Mouse (Mus musculus) heart, postnatal 0 days (tissue): Measurements from ENCODE around the gene Rac1. TPM values are rescaled to one million over a fixed set of nuclear protein-coding genes. Genes with fewer than 3 reads are reported as not detected.
A peak's percentile ranks its signal among the peaks of the same experiment; 100 is the strongest.

Experiments
- ATAC-seq: fragments of 200-750 bp; cut with Nextera tagmentation; 2 replicates; pipeline ENCODE4 v1.8.0; 2017; ENCODE audit warnings: low read depth, moderate number of reproducible peaks, moderate library complexity; ENCODE audit not compliant: insufficient read depth
- DNase-seq: peaks from one replicate; pipeline ENCODE4 v3.0.0-alpha.2; 2016; ENCODE audit warnings: low spot score
- H3K27ac ChIP-seq: fragments of 300-500 bp; sonication (generic); 2 replicates; pipeline ENCODE4 v1.5.1; 2014; ENCODE audit warnings: low read depth, mild to moderate bottlenecking
- H3K27me3 ChIP-seq: fragments of 300-500 bp; sonication (generic); 2 replicates; pipeline ENCODE4 v1.6.1; 2014; ENCODE audit warnings: low read length, mixed read lengths; ENCODE audit not compliant: control insufficient read depth, insufficient read depth
- H3K36me3 ChIP-seq: fragments of 300-500 bp; sonication (generic); replicated peaks from 2 replicates; pipeline ENCODE4 v1.6.1; 2014; ENCODE audit warnings: low read length, mixed read lengths; ENCODE audit not compliant: control insufficient read depth, insufficient read depth
- H3K4me1 ChIP-seq: fragments of 300-500 bp; sonication (generic); 2 replicates; pipeline ENCODE4 v1.6.1; 2014; ENCODE audit warnings: antibody characterized with exemption; ENCODE audit not compliant: control insufficient read depth, insufficient read depth
- H3K4me2 ChIP-seq: fragments of 300-500 bp; sonication (generic); 2 replicates; pipeline ENCODE4 v1.6.1; 2014; ENCODE audit warnings: low read depth, mild to moderate bottlenecking, low read length, moderate library complexity
- H3K4me3 ChIP-seq: fragments of 300-500 bp; sonication (generic); 2 replicates; pipeline ENCODE4 v1.5.1; 2014; ENCODE audit warnings: low read depth, low read length
- H3K9ac ChIP-seq: fragments of 300-500 bp; sonication (generic); replicated peaks from 2 replicates; pipeline ENCODE4 v1.6.1; 2014; ENCODE audit warnings: low read depth, low read length, mixed read lengths
- H3K9me3 ChIP-seq: fragments of 300-500 bp; sonication (generic); replicated peaks from 2 replicates; pipeline ENCODE4 v1.6.1; 2016; ENCODE audit warnings: low read length; ENCODE audit not compliant: control insufficient read depth
- CTCF ChIP-seq: IDR thresholded peaks from 2 replicates; pipeline ENCODE4 v1.5.1; 2016; ENCODE audit warnings: antibody characterized with exemption, control low read depth, low read depth
- EP300 ChIP-seq: IDR thresholded peaks from 2 replicates; pipeline ENCODE4 v1.6.1; 2016; ENCODE audit warnings: antibody characterized with exemption, low read depth
- WGBS: fragments of 180-500 bp; shearing (Covaris S2); extraction: QIAGEN DNeasy Blood & Tissue Kit; methylation state at CpG from one replicate; pipeline ENCODE4 v1.1.7; 2014; 5-methylcytosine and 5-hydroxymethylcytosine counted together
- polyA plus RNA-seq: library from polyadenylated mRNA; unstranded; fragments of >200 nt; fragmentation: Nextera tagmentation; extraction: Ambion mirVana; gene quantifications from 2 replicates; pipeline ENCODE4 v1.2.1, GENCODE M21; 2015
- total RNA-seq: library from RNA; depleted of rRNA; stranded (reverse); fragments of >200 nt; gene quantifications from 2 replicates; pipeline ENCODE4 v1.2.3, GENCODE M21; 2014; ENCODE audit warnings: low replicate concordance

The Rac1 gene
- total and polyA plus RNA-seq, 2 experiments from 2014 or later: 135 to 241 TPM

DNA sequence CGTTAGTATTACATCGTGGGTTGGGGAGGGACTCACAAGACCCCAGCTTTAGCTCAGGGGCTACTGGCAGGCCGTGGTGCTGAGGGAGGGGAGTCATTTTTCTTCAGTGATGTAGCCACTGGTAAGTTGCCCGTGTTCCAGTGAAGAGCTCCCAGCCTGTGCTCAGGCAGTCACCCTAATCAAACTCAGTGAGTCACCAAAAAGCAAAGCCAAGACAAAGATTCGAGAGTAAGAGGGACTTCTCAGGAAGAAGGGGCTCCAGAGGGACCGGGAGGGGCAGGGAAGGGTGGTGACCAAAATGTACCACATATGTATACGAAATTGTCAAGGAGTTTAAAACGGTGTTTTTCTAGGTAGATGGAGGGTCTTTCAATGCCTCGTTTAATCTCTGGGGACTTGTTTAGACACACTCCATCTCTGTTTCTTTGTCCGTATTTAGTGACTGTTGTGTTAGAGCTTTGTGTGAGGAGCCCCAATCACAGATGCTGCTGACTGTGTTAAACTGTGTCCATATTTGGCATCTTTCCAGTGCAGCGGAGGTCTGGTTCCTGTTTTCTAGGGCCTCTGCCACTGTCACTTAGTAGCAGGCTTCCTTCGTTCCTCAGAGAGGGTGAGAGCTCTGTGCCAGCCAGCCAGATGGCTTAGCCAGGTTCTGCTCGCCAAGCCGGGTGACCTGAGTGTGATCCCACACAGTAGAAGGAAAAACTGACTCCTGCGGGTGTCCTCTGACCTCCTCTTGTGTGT lies 57.2 kb downstream of the Rac1 start:
- TF ChIP-seq CTCF (no peak), EP300 (no peak)
- Histone ChIP-seq H3K27me3 (no peaks in the 10 kb centered on the region), H3K4me1 (no peaks in the 10 kb centered on the region), H3K4me2 (no peak overlapping the region), H3K9me3 (no peaks in the 10 kb centered on the region), H3K27ac (peak overlapping the region; percentile 49), H3K4me3 (no peak overlapping the region), H3K36me3 (peaks cover 27% of the 10 kb centered on the region), H3K9ac (no peak overlapping the region)
- 32% methylated on average over 15 of the region's 15 CpGs for WGBS
- ATAC-seq (peak; percentile 72), DNase-seq (peak; percentile 73)

DNA sequence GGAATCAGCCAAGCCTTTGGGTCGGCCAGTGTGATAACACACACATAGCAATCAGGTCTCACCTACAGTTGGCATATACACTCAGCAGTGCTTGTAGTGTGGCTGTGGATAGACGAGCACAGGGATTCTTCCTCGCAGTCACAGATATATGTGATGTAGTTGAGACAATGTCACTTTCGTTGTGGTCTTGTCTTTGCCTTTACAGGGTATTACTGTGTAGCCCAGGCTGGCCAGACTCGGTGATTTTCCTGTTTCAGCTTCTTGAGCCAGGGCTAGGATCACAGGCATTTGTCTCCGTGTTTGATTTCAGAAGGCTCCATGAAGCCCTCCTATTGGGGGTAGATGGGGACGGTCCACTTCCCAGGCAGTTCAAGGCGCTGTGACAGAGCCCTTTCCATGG lies 58.2 kb downstream of the Rac1 start:
- TF ChIP-seq EP300 (no peak), CTCF (no peak)
- H3K4me3 ChIP-seq: no peak overlapping the region
- H3K27ac ChIP-seq: no peak overlapping the region

DNA sequence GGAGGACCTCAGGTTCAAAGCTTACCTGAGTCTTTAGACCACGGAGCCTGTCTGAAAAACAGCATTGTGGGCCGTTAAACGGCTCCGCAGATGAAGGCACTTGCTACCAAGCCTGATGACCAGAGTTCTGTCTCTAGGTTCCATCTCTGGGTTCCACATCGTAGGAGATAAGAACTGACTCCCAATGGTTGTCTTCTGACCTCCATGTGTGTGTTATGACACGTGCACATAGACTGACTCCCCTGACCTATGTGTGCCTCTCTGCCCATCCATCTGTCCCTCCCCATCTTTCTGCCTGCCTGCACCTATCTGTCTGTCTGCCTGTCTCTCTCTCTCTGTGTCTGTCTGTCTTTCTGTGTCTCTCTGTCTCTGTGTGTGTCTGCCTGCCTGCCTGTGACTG lies 59.9 kb downstream of the Rac1 start:
- Histone ChIP-seq H3K9ac (no peak overlapping the region), H3K27me3 (no peaks in the 10 kb centered on the region), H3K9me3 (no peaks in the 10 kb centered on the region), H3K4me2 (no peak overlapping the region), H3K27ac (no peak overlapping the region), H3K4me1 (peaks cover 5% of the 10 kb centered on the region; the same call in 1 of the 2 replicates), H3K4me3 (no peak overlapping the region), H3K36me3 (peaks cover 1% of the 10 kb centered on the region; the same call in 1 of the 2 replicates)
- TF ChIP-seq EP300 (no peak), CTCF (no peak)
- ATAC-seq (no peak), DNase-seq (no peak)
- WGBS: 87% methylated on average over 6 of the region's 6 CpGs

More for the DNA sequence above, 58.2 kb downstream of the Rac1 start:
- ATAC-seq (no peak), DNase-seq (no peak)
- WGBS: 82% methylated on average over 8 of the region's 8 CpGs
- H3K9ac ChIP-seq: no peak overlapping the region
- H3K27me3 ChIP-seq: no peaks in the 10 kb centered on the region
- H3K4me1 ChIP-seq: peaks cover 5% of the 10 kb centered on the region; the same call in 1 of the 2 replicates
- H3K9me3 ChIP-seq: no peaks in the 10 kb centered on the region
- H3K4me2 ChIP-seq: no peak overlapping the region
- peaks cover 17% of the 10 kb centered on the region for H3K36me3 ChIP-seq

DNA sequence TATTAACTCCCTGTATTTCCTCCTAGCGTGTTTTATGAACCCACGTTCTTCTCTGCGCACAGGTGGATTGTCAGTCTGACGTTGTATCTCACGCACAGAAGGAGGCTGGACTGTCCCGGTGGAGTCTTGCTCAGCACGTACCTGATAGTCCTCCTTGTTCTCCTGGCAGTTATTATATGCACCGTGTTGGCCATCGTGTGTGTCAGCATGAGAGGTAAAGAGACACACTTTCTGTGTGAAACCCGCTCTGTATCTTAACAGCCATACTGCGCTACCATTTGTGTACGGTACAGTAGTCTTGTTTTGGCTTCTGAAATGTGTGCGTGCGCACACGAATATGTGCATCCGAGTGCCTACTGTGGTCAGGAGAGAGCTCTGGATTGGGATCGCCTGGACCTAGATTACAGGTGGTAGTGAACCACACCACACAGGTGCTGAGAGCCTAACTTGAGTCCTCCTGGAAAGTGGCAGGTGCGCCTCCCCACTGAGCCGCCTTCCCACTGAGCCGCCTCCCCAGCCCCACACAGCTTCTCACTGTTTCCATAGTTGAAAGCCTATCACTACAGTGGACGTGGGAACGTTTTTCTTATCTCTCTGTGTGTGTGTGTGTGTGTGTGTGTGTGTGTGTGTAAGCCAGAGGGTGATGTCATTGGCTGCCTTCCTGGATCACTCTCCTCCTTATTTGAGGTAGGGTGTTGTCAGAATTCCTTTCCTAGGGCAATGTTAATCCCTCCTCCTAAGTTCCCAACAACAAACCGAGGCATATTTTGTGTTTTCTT lies 60.8 kb downstream of the Rac1 start:
- ATAC-seq (no peak), DNase-seq (peak; percentile 22)
- H3K27ac ChIP-seq: no peak overlapping the region
- H3K9ac ChIP-seq: no peak overlapping the region
- no peak overlapping the region for H3K4me2 ChIP-seq
- H3K9me3 ChIP-seq: no peaks in the 10 kb centered on the region
- H3K36me3 ChIP-seq: no peaks in the 10 kb centered on the region
- no peaks in the 10 kb centered on the region for H3K27me3 ChIP-seq
- no peak for TF ChIP-seq EP300
- no peak for TF ChIP-seq CTCF
- no peak overlapping the region for H3K4me3 ChIP-seq
- H3K4me1 ChIP-seq: peaks cover 5% of the 10 kb centered on the region; the same call in 1 of the 2 replicates
- WGBS: 84% methylated on average over 23 of the region's 23 CpGs

DNA sequence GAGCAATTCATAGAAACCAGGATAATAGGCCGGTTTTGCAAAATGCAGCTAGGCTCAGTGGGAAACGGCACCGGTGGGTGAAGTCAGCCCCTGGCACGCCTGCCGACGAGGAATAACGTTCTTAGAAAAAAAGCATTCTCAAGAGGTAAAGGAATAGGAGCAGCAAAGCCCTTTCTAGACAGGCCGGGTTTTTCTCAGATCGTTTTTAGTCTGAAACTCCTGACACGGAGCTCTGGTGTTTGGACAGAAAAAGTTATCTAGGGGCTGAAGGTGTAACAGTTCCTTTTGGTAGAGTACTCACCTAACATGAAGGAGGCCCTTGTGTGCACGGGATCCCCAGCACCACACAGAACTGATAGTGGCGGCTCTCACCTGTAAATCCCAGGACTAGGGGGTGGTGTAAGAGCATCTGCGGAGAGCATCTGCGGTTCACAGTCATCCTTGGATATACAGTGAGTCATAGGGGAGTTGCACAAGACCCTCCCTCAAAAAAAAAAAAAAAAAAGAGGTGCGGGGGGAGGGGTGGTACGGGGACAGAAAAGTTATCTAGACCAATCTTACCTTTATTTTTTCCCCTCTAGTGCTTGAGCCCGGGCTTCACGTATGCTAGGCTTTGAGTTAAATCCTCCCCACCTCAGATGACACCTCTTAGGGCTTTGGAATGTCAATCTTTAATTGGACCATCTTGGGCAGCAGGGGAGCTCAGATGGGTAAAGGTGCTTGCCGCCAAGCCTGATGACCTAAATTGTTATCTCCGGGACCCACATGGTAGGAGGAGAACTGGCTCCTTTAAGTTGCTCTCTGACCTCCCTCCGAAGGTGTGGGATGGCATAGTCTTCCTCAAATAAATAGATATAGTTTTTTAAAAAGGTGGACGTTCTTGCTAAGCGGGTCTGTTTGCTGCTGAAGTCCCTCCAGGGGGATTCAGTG lies 62.4 kb downstream of the Rac1 start:
- 36% methylated on average over 23 of the region's 23 CpGs for WGBS
- Histone ChIP-seq H3K9ac (peak overlapping the region; percentile 66), H3K27me3 (no peaks in the 10 kb centered on the region), H3K4me2 (peak overlapping the region; percentile 89), H3K36me3 (no peaks in the 10 kb centered on the region), H3K4me3 (peak overlapping the region; percentile 61), H3K9me3 (no peaks in the 10 kb centered on the region), H3K4me1 (peaks cover 5% of the 10 kb centered on the region; the same call in 1 of the 2 replicates), H3K27ac (no peak overlapping the region)
- DNase-seq: no peak
- ATAC-seq: no peak
- no peak for TF ChIP-seq CTCF
- TF ChIP-seq EP300: no peak
